Mouse (Mus musculus) intestine, embryonic 15.5 days (tissue): ENCODE measurements around the gene Lingo2. TPM values are rescaled to one million over a fixed set of nuclear protein-coding genes. Genes with fewer than 3 reads are reported as not detected.

Experiments
- ATAC-seq: fragments of 200-750 bp; cut with Nextera tagmentation; 2 replicates; pipeline ENCODE4 v1.8.0; 2017; ENCODE audit warnings: moderate TSS enrichment, moderate library complexity
- H3K27ac ChIP-seq: fragments of 300-500 bp; sonication (generic); 2 replicates; pipeline ENCODE4 v1.5.1; 2015; ENCODE audit warnings: mild to moderate bottlenecking, inconsistent platforms
- H3K27me3 ChIP-seq: fragments of 300-500 bp; sonication (generic); replicated peaks from 2 replicates; pipeline ENCODE4 v1.6.1; 2015; ENCODE audit warnings: inconsistent platforms
- H3K36me3 ChIP-seq: fragments of 300-500 bp; sonication (generic); 2 replicates; pipeline ENCODE4 v1.6.1; 2015; ENCODE audit warnings: inconsistent platforms
- H3K4me1 ChIP-seq: fragments of 300-500 bp; sonication (generic); replicated peaks from 2 replicates; pipeline ENCODE4 v1.6.1; 2015; ENCODE audit warnings: inconsistent platforms
- H3K4me2 ChIP-seq: fragments of 300-500 bp; sonication (generic); replicated peaks from 2 replicates; pipeline ENCODE4 v1.6.1; 2015; ENCODE audit warnings: mild to moderate bottlenecking, inconsistent platforms
- H3K4me3 ChIP-seq: fragments of 300-500 bp; sonication (generic); replicated peaks from 2 replicates; pipeline ENCODE4 v1.5.1; 2015; ENCODE audit warnings: inconsistent platforms
- H3K9ac ChIP-seq: fragments of 300-500 bp; sonication (generic); 2 replicates; pipeline ENCODE4 v1.6.1; 2015; ENCODE audit warnings: inconsistent platforms
- H3K9me3 ChIP-seq: fragments of 300-500 bp; sonication (generic); 2 replicates; pipeline ENCODE4 v1.6.1; 2016; ENCODE audit warnings: inconsistent platforms
- WGBS: fragments of 180-500 bp; shearing (Covaris S2); methylation state at CpG from one replicate; pipeline ENCODE4 v1.1.7; 2015; 5-methylcytosine and 5-hydroxymethylcytosine counted together
- polyA plus RNA-seq: library from polyadenylated mRNA; unstranded; fragments of >200 nt; fragmentation: Nextera tagmentation; extraction: Ambion mirVana; gene quantifications from 2 replicates; pipeline ENCODE4 v1.2.1, GENCODE M21; 2015

Lingo2 gene
- polyA plus RNA-seq, 1 experiment from 2014 or later: 0.96 TPM

GRCm38 (mm10) chr4:35884946-35885460 lies 1066.5 kb downstream of the Lingo2 start:
- no peak overlapping the region for H3K9ac ChIP-seq
- no peaks in the 10 kb centered on the region for H3K36me3 ChIP-seq
- H3K4me3 ChIP-seq: no peak overlapping the region
- no peaks in the 10 kb centered on the region for H3K9me3 ChIP-seq
- H3K27me3 ChIP-seq: no peaks in the 10 kb centered on the region
- H3K4me2 ChIP-seq: no peak overlapping the region
- no peak overlapping the region for H3K27ac ChIP-seq
- 46% methylated on average over 3 of the region's 3 CpGs for WGBS
- H3K4me1 ChIP-seq: no peaks in the 10 kb centered on the region
- no peak for ATAC-seq

DNA sequence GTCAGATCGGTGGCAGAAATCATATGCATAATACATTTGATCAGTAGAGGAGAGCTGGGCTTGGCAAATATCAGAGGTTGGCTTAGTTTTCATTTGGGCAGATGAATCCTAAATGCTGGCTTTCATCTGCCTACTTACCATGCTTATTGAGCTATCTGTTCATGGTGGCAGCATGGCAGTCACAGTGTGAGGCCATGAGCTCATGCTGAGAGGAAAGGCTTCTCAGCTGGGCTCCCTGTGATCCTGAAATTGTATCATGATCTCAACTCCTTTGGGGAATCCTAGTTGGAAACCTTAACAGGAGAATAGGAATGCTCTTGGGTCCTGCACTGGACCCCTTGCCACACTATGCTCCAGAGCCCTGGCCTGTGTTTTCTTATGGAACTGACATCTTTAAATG lies 1105.0 kb downstream of the Lingo2 start:
- Histone ChIP-seq H3K9ac (no peak overlapping the region), H3K9me3 (no peaks in the 10 kb centered on the region), H3K4me3 (no peak overlapping the region), H3K27me3 (no peaks in the 10 kb centered on the region), H3K4me2 (no peak overlapping the region), H3K27ac (no peak overlapping the region), H3K36me3 (no peaks in the 10 kb centered on the region), H3K4me1 (no peaks in the 10 kb centered on the region)
- WGBS: 79% methylated on average over 1 of the region's 1 CpGs
- ATAC-seq: no peak

GRCm38 (mm10) chr4:35845140-35845539 lies 1106.4 kb downstream of the Lingo2 start:
- Histone ChIP-seq H3K36me3 (no peaks in the 10 kb centered on the region), H3K9me3 (no peaks in the 10 kb centered on the region), H3K4me2 (no peak overlapping the region), H3K4me1 (no peaks in the 10 kb centered on the region), H3K9ac (no peak overlapping the region), H3K27me3 (no peaks in the 10 kb centered on the region), H3K4me3 (no peak overlapping the region), H3K27ac (no peak overlapping the region)
- ATAC-seq: peak; percentile 17; the same call in 1 of the 2 replicates
- WGBS: 66% methylated on average over 7 of the region's 7 CpGs

GRCm38 (mm10) chr4:35844518-35844917 lies 1107.0 kb downstream of the Lingo2 start:
- no peak overlapping the region for H3K4me3 ChIP-seq

GRCm38 (mm10) chr4:35823322-35823870 lies 1128.2 kb downstream of the Lingo2 start:
- H3K9ac ChIP-seq: no peak overlapping the region
- no peak overlapping the region for H3K4me2 ChIP-seq
- no peak overlapping the region for H3K4me3 ChIP-seq
- 85% methylated on average over 7 of the region's 7 CpGs for WGBS
- H3K27ac ChIP-seq: no peak overlapping the region
- no peaks in the 10 kb centered on the region for H3K36me3 ChIP-seq
- H3K27me3 ChIP-seq: no peaks in the 10 kb centered on the region
- ATAC-seq: no peak
- no peaks in the 10 kb centered on the region for H3K4me1 ChIP-seq
- H3K9me3 ChIP-seq: no peaks in the 10 kb centered on the region

More at GRCm38 (mm10) chr4:35844518-35844917, 1107.0 kb downstream of the Lingo2 start:
- no peaks in the 10 kb centered on the region for H3K9me3 ChIP-seq
- H3K27me3 ChIP-seq: no peaks in the 10 kb centered on the region
- no peak overlapping the region for H3K4me2 ChIP-seq
- ATAC-seq: no peak
- H3K4me1 ChIP-seq: no peaks in the 10 kb centered on the region
- WGBS: 78% methylated on average over 6 of the region's 6 CpGs
- H3K27ac ChIP-seq: no peak overlapping the region
- H3K9ac ChIP-seq: no peak overlapping the region
- no peaks in the 10 kb centered on the region for H3K36me3 ChIP-seq

DNA sequence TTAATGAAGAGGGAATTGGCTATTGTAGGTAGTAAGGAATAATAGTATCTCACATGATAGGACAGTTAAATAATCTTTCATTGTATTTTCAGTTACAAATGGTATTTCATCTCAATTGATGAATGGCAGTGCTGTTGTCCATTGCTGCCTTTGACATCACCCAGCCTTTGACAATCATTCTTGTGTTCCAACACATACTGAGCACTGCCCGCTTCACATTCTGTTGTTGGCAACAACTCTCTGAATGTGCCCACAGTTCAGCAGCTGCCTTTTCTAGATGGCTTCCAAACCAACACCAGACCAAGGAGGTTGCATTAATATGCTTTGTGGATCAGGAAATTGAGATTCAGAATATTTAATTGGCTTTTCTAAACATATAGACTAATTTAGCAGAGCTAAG lies 1130.8 kb downstream of the Lingo2 start:
- Histone ChIP-seq H3K36me3 (no peaks in the 10 kb centered on the region), H3K27ac (no peak overlapping the region), H3K9ac (no peak overlapping the region), H3K4me1 (no peaks in the 10 kb centered on the region), H3K9me3 (no peaks in the 10 kb centered on the region), H3K4me3 (no peak overlapping the region), H3K4me2 (no peak overlapping the region), H3K27me3 (no peaks in the 10 kb centered on the region)
- WGBS: 97% methylated on average over 1 of the region's 1 CpGs
- ATAC-seq: no peak

DNA sequence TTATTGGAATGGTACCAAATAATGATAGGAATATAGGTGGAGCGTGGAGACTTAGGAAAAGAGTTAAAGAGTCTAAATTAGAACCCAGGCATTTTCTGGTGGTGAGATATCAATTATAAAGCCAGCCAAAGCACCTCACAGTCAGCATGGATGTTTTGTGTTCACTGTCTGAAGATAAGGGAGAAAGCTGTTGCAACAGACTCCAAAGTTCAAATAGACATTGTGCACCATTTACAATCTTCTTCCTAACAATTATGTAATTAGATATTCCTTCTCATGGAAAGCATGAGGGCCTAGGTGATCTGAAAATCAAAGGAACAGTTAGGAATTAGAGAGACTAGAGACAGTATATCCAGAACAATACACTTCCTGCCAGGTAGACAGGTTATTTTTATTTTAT lies 1136.8 kb downstream of the Lingo2 start:
- no peak overlapping the region for H3K27ac ChIP-seq
- WGBS: 85% methylated on average over 1 of the region's 1 CpGs
- ATAC-seq: peak; percentile 68; the same call in 1 of the 2 replicates
- H3K4me3 ChIP-seq: no peak overlapping the region
- no peaks in the 10 kb centered on the region for H3K36me3 ChIP-seq
- H3K27me3 ChIP-seq: no peaks in the 10 kb centered on the region
- no peaks in the 10 kb centered on the region for H3K4me1 ChIP-seq
- no peak overlapping the region for H3K4me2 ChIP-seq
- no peak overlapping the region for H3K9ac ChIP-seq
- no peaks in the 10 kb centered on the region for H3K9me3 ChIP-seq

- H3K27ac ChIP-seq: no peak overlapping the region
- no peaks in the 10 kb centered on the region for H3K4me1 ChIP-seq
- H3K4me2 ChIP-seq: no peak overlapping the region
- WGBS: 71% methylated on average over 6 of the region's 6 CpGs
- H3K36me3 ChIP-seq: no peaks in the 10 kb centered on the region
- no peak for ATAC-seq
- H3K4me3 ChIP-seq: no peak overlapping the region
- H3K9ac ChIP-seq: no peak overlapping the region
- no peaks in the 10 kb centered on the region for H3K27me3 ChIP-seq
- no peaks in the 10 kb centered on the region for H3K9me3 ChIP-seq
Observed at GRCm38 (mm10) chr4:35807497-35808210, 1143.9 kb downstream of the Lingo2 start.

- no peaks in the 10 kb centered on the region for H3K9me3 ChIP-seq
- H3K4me2 ChIP-seq: no peak overlapping the region
- no peaks in the 10 kb centered on the region for H3K4me1 ChIP-seq
- H3K36me3 ChIP-seq: no peaks in the 10 kb centered on the region
- no peak overlapping the region for H3K4me3 ChIP-seq
- ATAC-seq: no peak
- no peak overlapping the region for H3K9ac ChIP-seq
- WGBS: 85% methylated on average over 2 of the region's 2 CpGs
- no peaks in the 10 kb centered on the region for H3K27me3 ChIP-seq
- no peak overlapping the region for H3K27ac ChIP-seq
Observed at GRCm38 (mm10) chr4:35806881-35807464, 1144.6 kb downstream of the Lingo2 start.

DNA sequence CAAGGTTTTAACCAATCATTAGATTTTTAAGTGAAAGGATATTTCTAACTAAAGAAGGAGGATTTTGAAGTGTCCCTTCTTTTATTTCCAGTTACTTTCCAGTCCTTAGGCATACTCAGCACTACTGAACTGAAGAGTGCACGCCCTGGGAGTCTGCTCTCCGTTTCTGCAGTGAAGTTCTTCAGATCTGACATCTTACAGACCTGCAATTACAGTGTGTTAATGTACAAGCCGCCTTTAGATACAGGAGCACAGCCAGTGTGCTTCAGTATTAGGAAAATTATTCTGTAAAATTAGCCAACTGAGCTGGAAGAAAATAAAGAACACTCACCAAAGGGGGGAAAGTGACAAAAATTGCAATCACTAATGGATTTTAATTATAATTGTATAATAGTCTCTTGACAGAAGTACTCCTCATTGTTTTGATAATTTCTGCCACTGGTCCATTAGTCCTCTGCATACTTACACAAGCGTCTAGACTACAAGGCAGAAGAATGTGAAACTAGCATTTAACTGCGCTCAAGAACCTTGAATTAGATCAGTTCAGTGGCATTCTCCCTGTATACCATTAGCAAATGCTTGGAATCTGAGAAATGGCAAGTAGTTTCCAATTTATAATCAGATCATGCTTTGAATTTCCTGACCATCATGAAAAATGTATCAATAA lies 1167.2 kb downstream of the Lingo2 start:
- Histone ChIP-seq H3K4me1 (no peaks in the 10 kb centered on the region), H3K36me3 (no peaks in the 10 kb centered on the region), H3K9ac (no peak overlapping the region), H3K27me3 (no peaks in the 10 kb centered on the region), H3K9me3 (no peaks in the 10 kb centered on the region), H3K4me2 (no peak overlapping the region), H3K4me3 (no peak overlapping the region), H3K27ac (no peak overlapping the region)
- 55% methylated on average over 5 of the region's 5 CpGs for WGBS
- ATAC-seq: no peak

GRCm38 (mm10) chr4:35770810-35771209 lies 1180.7 kb downstream of the Lingo2 start:
- no peak overlapping the region for H3K9ac ChIP-seq
- H3K4me1 ChIP-seq: no peaks in the 10 kb centered on the region
- no peak overlapping the region for H3K27ac ChIP-seq
- no peak overlapping the region for H3K4me3 ChIP-seq
- WGBS: 87% methylated on average over 7 of the region's 7 CpGs
- no peaks in the 10 kb centered on the region for H3K9me3 ChIP-seq
- H3K4me2 ChIP-seq: no peak overlapping the region
- no peaks in the 10 kb centered on the region for H3K36me3 ChIP-seq
- no peak for ATAC-seq
- no peaks in the 10 kb centered on the region for H3K27me3 ChIP-seq

GRCm38 (mm10) chr4:35766905-35767304 lies 1184.6 kb downstream of the Lingo2 start:
- no peaks in the 10 kb centered on the region for H3K4me1 ChIP-seq
- no peak for ATAC-seq
- no peaks in the 10 kb centered on the region for H3K27me3 ChIP-seq
- H3K9ac ChIP-seq: no peak overlapping the region
- H3K4me3 ChIP-seq: no peak overlapping the region
- H3K4me2 ChIP-seq: no peak overlapping the region
- WGBS: 78% methylated on average over 6 of the region's 6 CpGs
- no peaks in the 10 kb centered on the region for H3K9me3 ChIP-seq
- H3K27ac ChIP-seq: no peak overlapping the region
- no peaks in the 10 kb centered on the region for H3K36me3 ChIP-seq
